In genomic region chr19:34180316-34180715, GRCm38 (mm10) we compare ENCODE assay signal across 27 mouse cellular contexts. TPM values are rescaled to one million over a fixed set of nuclear protein-coding genes. Genes with fewer than 3 reads are reported as not detected.
DNase-seq lines count a peak whose midpoint lies in the region; ATAC-seq and TF ChIP-seq lines count a peak whose summit lies in the region.
"Had no signal": no experiment of that assay in that cellular context is flagged by ENCODE, and none has a peak within 500 bp of the region (broad histone marks: within the 10 kb centered on the region; RNA-seq: fewer than 3 reads in every experiment).

No protein-coding gene starts in this region.

- no peak for TF ChIP-seq CTCF in stomach, postnatal 0 days (IDR thresholded peaks at IDR 0.05; ENCODE audit: low read depth)

- no peaks in the 10 kb centered on the region for H3K36me3 ChIP-seq in stomach, postnatal 0 days (ENCODE audit: control insufficient read depth, insufficient read depth, low read length)
- H3K36me3 ChIP-seq: embryonic facial prominence, embryonic 15.5 days; forebrain, embryonic 15.5 days; G1E; heart, embryonic 15.5 days; hindbrain, embryonic 13.5 days; intestine, embryonic 15.5 days had no signal

- intact Hi-C loops in left cerebral cortex, postnatal 14 days (cut with DNase I): no loop called here
- intact Hi-C loops in left cerebral cortex, postnatal 4 days (cut with DNase I): no loop called here

- DNase-seq in 3T3-L1 (ENCODE audit: low read depth, low spot score): peak; percentile 83
- peak; percentile 39 for DNase-seq in CD4-positive, CD25-positive, alpha-beta regulatory T cell, adult 2 months (ENCODE audit: low read depth, low spot score)
- peak; percentile 32 for DNase-seq in T-cell, adult 2 months (ENCODE audit: low spot score)
- DNase-seq in naive thymus-derived CD4-positive, alpha-beta T cell, adult 2 months (ENCODE audit: low read depth): peak; percentile 65
- DNase-seq in left cerebral cortex, postnatal 14 days (ENCODE audit: low spot score in 2 of 2): no peak
- DNase-seq in stomach, postnatal 0 days (ENCODE audit: low spot score): no peak
- no peak for DNase-seq in left cerebral cortex, postnatal 4 days
- DNase-seq: adrenal gland, adult 8-10 months; B cell, adult 2 months; cerebellum, adult 11 months; cerebellum, adult 8-10 months; cerebellum, postnatal 14 days; embryo, embryonic 11 days; heart, adult 2 months; heart, postnatal 14 days had no signal

- WGBS in stomach, postnatal 0 days: 43% methylated on average over 2 of the region's 2 CpGs

- no peak overlapping the region for H3K4me2 ChIP-seq in stomach, postnatal 0 days (replicated peaks; ENCODE audit: low read depth)
- H3K4me2 ChIP-seq: embryonic facial prominence, embryonic 15.5 days; forebrain, embryonic 15.5 days; heart, embryonic 11.5 days; heart, embryonic 15.5 days; hindbrain, embryonic 13.5 days; intestine, embryonic 15.5 days had no signal

- no peak overlapping the region for H3K4me3 ChIP-seq in stomach, postnatal 0 days (ENCODE audit: low read depth, low read length)
- H3K4me3 ChIP-seq: embryonic facial prominence, embryonic 15.5 days; erythroblast, embryonic 14.5 days; forebrain, embryonic 15.5 days; heart, adult 2 months; heart, embryonic 15.5 days; hindbrain, embryonic 13.5 days; intestine, embryonic 15.5 days had no signal

- H3K27ac ChIP-seq in stomach, postnatal 0 days (replicated peaks): no peak overlapping the region
- H3K27ac ChIP-seq: embryonic facial prominence, embryonic 15.5 days; forebrain, embryonic 15.5 days; heart, adult 2 months; heart, embryonic 15.5 days; hindbrain, embryonic 13.5 days; hindbrain, postnatal 0 days; intestine, embryonic 15.5 days had no signal

- H3K4me1 ChIP-seq in stomach, postnatal 0 days (replicated peaks; ENCODE audit: control insufficient read depth, insufficient read depth): no peaks in the 10 kb centered on the region
- H3K4me1 ChIP-seq: embryonic facial prominence, embryonic 15.5 days; forebrain, embryonic 15.5 days; heart, embryonic 15.5 days; hindbrain, embryonic 13.5 days; intestine, embryonic 15.5 days had no signal

- H3K27me3 ChIP-seq in stomach, postnatal 0 days (ENCODE audit: control insufficient read depth, insufficient read depth, low read length): no peaks in the 10 kb centered on the region
- H3K27me3 ChIP-seq: embryonic facial prominence, embryonic 15.5 days; forebrain, embryonic 15.5 days; heart, embryonic 15.5 days; hindbrain, embryonic 13.5 days; intestine, embryonic 15.5 days had no signal

- TF ChIP-seq EP300 in stomach, postnatal 0 days (optimal IDR thresholded peaks at IDR 0.05): no peak

- H3K9me3 ChIP-seq in stomach, postnatal 0 days (ENCODE audit: control insufficient read depth, low read length): no peaks in the 10 kb centered on the region
- H3K9me3 ChIP-seq: embryonic facial prominence, embryonic 15.5 days; forebrain, embryonic 15.5 days; G1E; heart, embryonic 15.5 days; hindbrain, embryonic 13.5 days; intestine, embryonic 15.5 days had no signal

- H3K9ac ChIP-seq in stomach, postnatal 0 days (ENCODE audit: low read length): no peak overlapping the region
- H3K9ac ChIP-seq: embryonic facial prominence, embryonic 15.5 days; forebrain, embryonic 15.5 days; heart, embryonic 15.5 days; hindbrain, embryonic 13.5 days; intestine, embryonic 15.5 days had no signal

- ATAC-seq in stomach, postnatal 0 days (ENCODE audit: low FRiP score, low TSS enrichment): no peak
- ATAC-seq: forebrain, embryonic 15.5 days; hindbrain, postnatal 0 days; intestine, embryonic 15.5 days had no signal

RNA-seq across cellular contexts. Expression of gene Stambpl1, which starts 11.7 kb away (rescaled TPM):
- total RNA-seq in left cerebral cortex, postnatal 14 days (2021): 10 to 100 TPM; 17.6 to 20.2 TPM
- polyA plus RNA-seq in stomach, postnatal 0 days (2015; fragmentation: Nextera tagmentation; extraction: Ambion mirVana): 13.0 and 13.1 TPM in 2 replicates
- 10 to 100 TPM; 17.4 to 22.5 TPM for total RNA-seq in left cerebral cortex, postnatal 4 days (2021)
- polyA plus RNA-seq: erythroblast, embryonic 14.5 days; G1E had no signal

RNA-seq across cellular contexts. Expression of gene Ankrd22, which starts 14.5 kb away (rescaled TPM):
- under 1 TPM in 1 of 2 experiments, not detected in 1; 0.42 TPM for total RNA-seq in left cerebral cortex, postnatal 14 days (2021)
- 16.3 and 17.4 TPM in 2 replicates for polyA plus RNA-seq in stomach, postnatal 0 days (2015; fragmentation: Nextera tagmentation; extraction: Ambion mirVana)
- under 1 TPM; 0.12 to 0.24 TPM for total RNA-seq in left cerebral cortex, postnatal 4 days (2021)
- total RNA-seq: adrenal gland, adult 8-10 months; gastrocnemius, adult 8-10 months; gastrocnemius, postnatal 4 days; heart, adult 2 months; heart, postnatal 14 days; hindbrain, postnatal 0 days had no signal
- polyA plus RNA-seq: erythroblast, embryonic 14.5 days; forebrain, embryonic 11.5 days; forebrain, embryonic 15.5 days; G1E; heart, embryonic 11.5 days; hindbrain, embryonic 13.5 days; hindbrain, postnatal 0 days had no signal

Comparison
In these comparisons a context has a peak if more than half of its experiments do, and no peak if none do; other contexts are left out.
1. DNase-seq: peak in 3T3-L1 (single experiment), CD4-positive, CD25-positive, alpha-beta regulatory T cell, adult 2 months (single experiment), T-cell, adult 2 months (single experiment) and naive thymus-derived CD4-positive, alpha-beta T cell, adult 2 months (single experiment); none in left cerebral cortex, postnatal 14 days (0 of 2), stomach, postnatal 0 days (single experiment) and left cerebral cortex, postnatal 4 days (single experiment).